Mouse (Mus musculus): ENCODE measurements around the gene Ptpn12. TPM values are rescaled to one million over a fixed set of nuclear protein-coding genes. Genes with fewer than 3 reads are reported as not detected.

Gene Ptpn12
- polyA plus RNA-seq, 1 experiment from 2014 or later: 30.0 TPM

GRCm38 (mm10) chr5:21050770-21051122, 5.0 kb downstream of the Ptpn12 start:
- no peak for ATAC-seq (ENCODE audit: low read depth)
- Histone ChIP-seq H3K27me3 (replicated peaks; ENCODE audit: control insufficient read depth, insufficient read depth, low read length) (no peaks in the 10 kb centered on the region), H3K9me3 (ENCODE audit: control insufficient read depth, low read length) (no peaks in the 10 kb centered on the region), H3K4me1 (ENCODE audit: control insufficient read depth, insufficient read depth, low read length) (peaks cover 12% of the 10 kb centered on the region), H3K9ac (ENCODE audit: low read depth, low read length) (no peak overlapping the region), H3K4me3 (ENCODE audit: low read depth, low read length) (no peak overlapping the region), H3K36me3 (ENCODE audit: control insufficient read depth, insufficient read depth, low read length) (no peaks in the 10 kb centered on the region), H3K4me2 (ENCODE audit: low read depth, low read length) (no peak overlapping the region), H3K27ac (replicated peaks; ENCODE audit: low read depth, low read length) (no peak overlapping the region)
- DNase-seq (ENCODE audit: low spot score): no peak
- 67% methylated on average over 2 of the region's 2 CpGs for WGBS

GRCm38 (mm10) chr5:21050061-21050769, 5.5 kb downstream of the Ptpn12 start:
- Histone ChIP-seq H3K36me3 (ENCODE audit: control insufficient read depth, insufficient read depth, low read length) (no peaks in the 10 kb centered on the region), H3K9me3 (ENCODE audit: control insufficient read depth, low read length) (no peaks in the 10 kb centered on the region), H3K27ac (replicated peaks; ENCODE audit: low read depth, low read length) (no peak overlapping the region), H3K4me1 (ENCODE audit: control insufficient read depth, insufficient read depth, low read length) (peaks cover 12% of the 10 kb centered on the region), H3K4me3 (ENCODE audit: low read depth, low read length) (no peak overlapping the region), H3K9ac (ENCODE audit: low read depth, low read length) (no peak overlapping the region), H3K27me3 (replicated peaks; ENCODE audit: control insufficient read depth, insufficient read depth, low read length) (no peaks in the 10 kb centered on the region), H3K4me2 (ENCODE audit: low read depth, low read length) (no peak overlapping the region)
- 78% methylated on average over 6 of the region's 6 CpGs for WGBS
- ATAC-seq (ENCODE audit: low read depth) (no peak), DNase-seq (ENCODE audit: low spot score) (no peak)

- Histone ChIP-seq H3K36me3 (ENCODE audit: control insufficient read depth, insufficient read depth, low read length) (no peaks in the 10 kb centered on the region), H3K27me3 (replicated peaks; ENCODE audit: control insufficient read depth, insufficient read depth, low read length) (no peaks in the 10 kb centered on the region), H3K4me3 (ENCODE audit: low read depth, low read length) (no peak overlapping the region), H3K4me1 (ENCODE audit: control insufficient read depth, insufficient read depth, low read length) (peaks cover 10% of the 10 kb centered on the region), H3K27ac (replicated peaks; ENCODE audit: low read depth, low read length) (no peak overlapping the region), H3K9ac (ENCODE audit: low read depth, low read length) (no peak overlapping the region), H3K9me3 (ENCODE audit: control insufficient read depth, low read length) (no peaks in the 10 kb centered on the region), H3K4me2 (ENCODE audit: low read depth, low read length) (no peak overlapping the region)
- ATAC-seq (ENCODE audit: low read depth) (peak; percentile 41; the same call in 1 of the 2 replicates), DNase-seq (ENCODE audit: low spot score) (peak; percentile 15)
- 75% methylated on average over 4 of the region's 4 CpGs for WGBS
Measured at GRCm38 (mm10) chr5:21049006-21049405, 6.7 kb downstream of the Ptpn12 start.

GRCm38 (mm10) chr5:21047114-21047513, 8.6 kb downstream of the Ptpn12 start:
- H3K27me3 ChIP-seq (replicated peaks; ENCODE audit: control insufficient read depth, insufficient read depth, low read length): no peaks in the 10 kb centered on the region
- no peaks in the 10 kb centered on the region; the same call in 1 of the 2 replicates for H3K4me1 ChIP-seq (ENCODE audit: control insufficient read depth, insufficient read depth, low read length)
- DNase-seq (ENCODE audit: low spot score) (no peak), ATAC-seq (ENCODE audit: low read depth) (no peak)
- no peaks in the 10 kb centered on the region for H3K36me3 ChIP-seq (ENCODE audit: control insufficient read depth, insufficient read depth, low read length)
- WGBS: 85% methylated on average over 4 of the region's 4 CpGs
- H3K9ac ChIP-seq (ENCODE audit: low read depth, low read length): no peak overlapping the region
- no peak overlapping the region for H3K4me2 ChIP-seq (ENCODE audit: low read depth, low read length)
- H3K9me3 ChIP-seq (ENCODE audit: control insufficient read depth, low read length): no peaks in the 10 kb centered on the region
- H3K4me3 ChIP-seq (ENCODE audit: low read depth, low read length): no peak overlapping the region
- H3K27ac ChIP-seq (replicated peaks; ENCODE audit: low read depth, low read length): no peak overlapping the region

GRCm38 (mm10) chr5:21046150-21047048, 9.3 kb downstream of the Ptpn12 start:
- no peak overlapping the region for H3K4me3 ChIP-seq (ENCODE audit: low read depth, low read length)
- H3K4me2 ChIP-seq (ENCODE audit: low read depth, low read length): no peak overlapping the region
- H3K36me3 ChIP-seq (ENCODE audit: control insufficient read depth, insufficient read depth, low read length): no peaks in the 10 kb centered on the region
- no peak overlapping the region for H3K9ac ChIP-seq (ENCODE audit: low read depth, low read length)
- 81% methylated on average over 7 of the region's 7 CpGs for WGBS
- no peaks in the 10 kb centered on the region for H3K9me3 ChIP-seq (ENCODE audit: control insufficient read depth, low read length)
- ATAC-seq (ENCODE audit: low read depth) (no peak), DNase-seq (ENCODE audit: low spot score) (no peak)
- no peaks in the 10 kb centered on the region; the same call in 1 of the 2 replicates for H3K4me1 ChIP-seq (ENCODE audit: control insufficient read depth, insufficient read depth, low read length)
- no peak overlapping the region for H3K27ac ChIP-seq (replicated peaks; ENCODE audit: low read depth, low read length)
- no peaks in the 10 kb centered on the region for H3K27me3 ChIP-seq (replicated peaks; ENCODE audit: control insufficient read depth, insufficient read depth, low read length)

GRCm38 (mm10) chr5:21045462-21045861, 10.2 kb downstream of the Ptpn12 start:
- 93% methylated on average over 2 of the region's 2 CpGs for WGBS
- Histone ChIP-seq H3K27ac (replicated peaks; ENCODE audit: low read depth, low read length) (no peak overlapping the region), H3K4me2 (ENCODE audit: low read depth, low read length) (no peak overlapping the region), H3K9ac (ENCODE audit: low read depth, low read length) (no peak overlapping the region), H3K4me3 (ENCODE audit: low read depth, low read length) (no peak overlapping the region), H3K4me1 (ENCODE audit: control insufficient read depth, insufficient read depth, low read length) (no peaks in the 10 kb centered on the region; the same call in 1 of the 2 replicates), H3K9me3 (ENCODE audit: control insufficient read depth, low read length) (no peaks in the 10 kb centered on the region), H3K36me3 (ENCODE audit: control insufficient read depth, insufficient read depth, low read length) (no peaks in the 10 kb centered on the region), H3K27me3 (replicated peaks; ENCODE audit: control insufficient read depth, insufficient read depth, low read length) (no peaks in the 10 kb centered on the region)
- DNase-seq (ENCODE audit: low spot score) (no peak), ATAC-seq (ENCODE audit: low read depth) (no peak)

- Histone ChIP-seq H3K36me3 (ENCODE audit: control insufficient read depth, insufficient read depth, low read length) (no peaks in the 10 kb centered on the region), H3K9me3 (ENCODE audit: control insufficient read depth, low read length) (no peaks in the 10 kb centered on the region), H3K27me3 (replicated peaks; ENCODE audit: control insufficient read depth, insufficient read depth, low read length) (no peaks in the 10 kb centered on the region), H3K4me2 (ENCODE audit: low read depth, low read length) (no peak overlapping the region), H3K4me1 (ENCODE audit: control insufficient read depth, insufficient read depth, low read length) (no peaks in the 10 kb centered on the region; the same call in 1 of the 2 replicates), H3K9ac (ENCODE audit: low read depth, low read length) (no peak overlapping the region), H3K27ac (replicated peaks; ENCODE audit: low read depth, low read length) (no peak overlapping the region), H3K4me3 (ENCODE audit: low read depth, low read length) (no peak overlapping the region)
- DNase-seq (ENCODE audit: low spot score) (no peak), ATAC-seq (ENCODE audit: low read depth) (no peak)
- 89% methylated on average over 5 of the region's 5 CpGs for WGBS
Measured at GRCm38 (mm10) chr5:21038100-21038499, 17.6 kb downstream of the Ptpn12 start.

- ATAC-seq (ENCODE audit: low read depth): no peak
- Histone ChIP-seq H3K4me2 (ENCODE audit: low read depth, low read length) (no peak overlapping the region), H3K9me3 (ENCODE audit: control insufficient read depth, low read length) (no peaks in the 10 kb centered on the region)
Measured at GRCm38 (mm10) chr5:21035689-21036480, 19.8 kb downstream of the Ptpn12 start.

More at GRCm38 (mm10) chr5:21035689-21036480, 19.8 kb downstream of the Ptpn12 start:
- DNase-seq (ENCODE audit: low spot score): no peak
- WGBS: 83% methylated on average over 7 of the region's 7 CpGs
- H3K27me3 ChIP-seq (replicated peaks; ENCODE audit: control insufficient read depth, insufficient read depth, low read length): no peaks in the 10 kb centered on the region
- H3K4me3 ChIP-seq (ENCODE audit: low read depth, low read length): no peak overlapping the region
- H3K36me3 ChIP-seq (ENCODE audit: control insufficient read depth, insufficient read depth, low read length): no peaks in the 10 kb centered on the region
- no peak overlapping the region for H3K9ac ChIP-seq (ENCODE audit: low read depth, low read length)
- H3K4me1 ChIP-seq (ENCODE audit: control insufficient read depth, insufficient read depth, low read length): peaks cover 2% of the 10 kb centered on the region; the same call in 1 of the 2 replicates
- H3K27ac ChIP-seq (replicated peaks; ENCODE audit: low read depth, low read length): no peak overlapping the region

All from embryonic facial prominence, embryonic 14.5 days (tissue).